Mouse (Mus musculus): ENCODE measurements around the gene Tex261.

DNA sequence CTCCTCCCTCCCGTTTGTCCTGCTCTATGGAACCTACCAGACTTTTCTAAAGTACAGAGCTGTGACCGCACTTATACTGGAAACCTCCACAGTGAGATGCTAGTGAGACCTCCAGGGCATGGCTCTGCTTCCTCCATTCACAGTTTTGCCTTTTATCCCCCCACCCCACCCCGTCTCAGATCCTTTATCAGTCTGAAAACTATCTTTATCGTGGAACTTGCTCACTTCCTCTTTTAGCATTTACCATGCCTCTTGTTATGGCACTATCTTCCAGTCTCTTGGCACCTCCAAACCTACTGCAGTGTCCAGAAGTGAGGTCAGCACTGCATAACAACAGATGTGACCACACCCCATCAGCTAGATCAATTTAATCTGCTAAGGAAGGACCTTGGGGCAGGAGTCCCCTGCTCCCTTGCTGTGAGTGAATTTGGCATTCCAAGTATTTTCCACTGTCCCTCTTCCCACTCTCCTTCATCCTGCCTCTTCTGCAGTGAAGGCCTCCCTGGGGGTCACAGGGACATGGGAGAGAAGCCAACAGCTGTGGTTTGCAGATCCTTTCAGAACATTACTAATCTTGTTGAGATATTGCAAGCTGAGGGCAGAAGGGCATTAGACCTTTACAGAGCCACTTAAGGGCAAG, 15.8 kb upstream of the Tex261 start:
- TF ChIP-seq CTCF (IDR thresholded peaks at IDR 0.05; ENCODE audit: insufficient read depth, low read depth, low read length) (no peak), POLR2A (IDR thresholded peaks at IDR 0.05; ENCODE audit: insufficient read depth, low read depth, low read length) (no peak)
